Mouse (Mus musculus) ES-E14 (cell line): Measurements from ENCODE around the gene Atp2c2. TPM values are rescaled to one million over a fixed set of nuclear protein-coding genes. Genes with fewer than 3 reads are reported as not detected.

Experiments
- DNase-seq: peaks from one replicate; pipeline ENCODE4 v3.0.0-alpha.2; 2013; ENCODE audit warnings: low read depth, low spot score
- H3K27ac ChIP-seq: 2 replicates; pipeline ENCODE4 v1.5.1; 2012; ENCODE audit warnings: low read depth, mild to moderate bottlenecking, low read length, moderate library complexity, mixed read lengths; ENCODE audit not compliant: poor library complexity, insufficient read depth, severe bottlenecking
- H3K36me3 ChIP-seq: 2 replicates; pipeline ENCODE4 v1.6.1; 2012; ENCODE audit warnings: mild to moderate bottlenecking, low read length, moderate library complexity, mixed read lengths; ENCODE audit not compliant: control insufficient read depth, poor library complexity, insufficient read depth, severe bottlenecking
- H3K4me1 ChIP-seq, 2 experiments: fragments of 150-350 bp in 1 of 2; sonication (generic) in 1 of 2; 2 replicates each; pipeline ENCODE4 v1.6.1; 2012; ENCODE audit warnings: low read length in 2 of 2, mild to moderate bottlenecking in 1 of 2, mixed read lengths in 1 of 2; ENCODE audit not compliant: control insufficient read depth in 2 of 2, insufficient read depth in 2 of 2, poor library complexity in 1 of 2
- H3K4me3 ChIP-seq, 2 experiments: fragments of 150-350 bp in 1 of 2; sonication (generic) in 1 of 2; 2 replicates each; pipeline ENCODE4 v1.5.1; 2012; ENCODE audit warnings: low read length in 2 of 2, low read depth in 1 of 2, mild to moderate bottlenecking in 1 of 2, mixed read lengths in 1 of 2; ENCODE audit not compliant: insufficient read depth in 1 of 2, poor library complexity in 1 of 2, severe bottlenecking in 1 of 2
- H3K9ac ChIP-seq: 2 replicates; pipeline ENCODE4 v1.6.1; 2012; ENCODE audit warnings: low read depth, mild to moderate bottlenecking, low read length, mixed read lengths; ENCODE audit not compliant: poor library complexity, insufficient read depth, severe bottlenecking
- H3K9me3 ChIP-seq: fragments of 150-350 bp; sonication (generic); 2 replicates; pipeline ENCODE4 v1.6.1; 2012; ENCODE audit warnings: low read depth, mild to moderate bottlenecking, low read length; ENCODE audit not compliant: control insufficient read depth, insufficient read depth
- CHD2 ChIP-seq: IDR thresholded peaks from 2 replicates; pipeline ENCODE4 v1.6.1; 2014; ENCODE audit warnings: mild to moderate bottlenecking, low read depth, low read length, inconsistent platforms
- HCFC1 ChIP-seq: IDR thresholded peaks from 2 replicates; pipeline ENCODE4 v1.6.1; 2012; ENCODE audit warnings: low read length, inconsistent platforms, borderline replicate concordance; ENCODE audit not compliant: insufficient read depth
- MAFK ChIP-seq: IDR thresholded peaks from 2 replicates; pipeline ENCODE4 v1.6.1; 2014; ENCODE audit warnings: mild to moderate bottlenecking, low read depth, low read length, inconsistent platforms; ENCODE audit not compliant: insufficient read depth
- ZC3H11A ChIP-seq: IDR thresholded peaks from 2 replicates; pipeline ENCODE4 v1.6.1; 2012; ENCODE audit warnings: low read depth, mild to moderate bottlenecking, inconsistent platforms, low read length, borderline replicate concordance
- ZNF384 ChIP-seq: IDR thresholded peaks from 2 replicates; pipeline ENCODE4 v1.6.1; 2012; ENCODE audit warnings: low read depth, low read length, inconsistent platforms
- in situ Hi-C, 2 experiments: fragments of 600-800 bp; cut with MboI; formaldehyde crosslinking; loops; one replicate each; pipeline ENCODE4 v1.15.1; 2025; ENCODE audit warnings: low sequenced_read_pairs in 2 of 2, inconsistent platforms in 1 of 2; ENCODE audit not compliant: unreplicated experiment in 2 of 2
- total RNA-seq: library from RNA; depleted of rRNA; stranded (reverse); fragments of 300-350 nt; gene quantifications from 2 replicates; pipeline ENCODE4 v1.2.3, GENCODE M21; 2012

Atp2c2 gene
- total RNA-seq, 1 experiment, result 0.80 TPM

- H3K27ac ChIP-seq, result no peak overlapping the region
- DNase-seq, result no peak
- TF ChIP-seq HCFC1 (no peak), CHD2 (no peak)
Measured at GRCm38 (mm10) chr8:119713421-119713820, 13.6 kb downstream of the Atp2c2 start.

DNA sequence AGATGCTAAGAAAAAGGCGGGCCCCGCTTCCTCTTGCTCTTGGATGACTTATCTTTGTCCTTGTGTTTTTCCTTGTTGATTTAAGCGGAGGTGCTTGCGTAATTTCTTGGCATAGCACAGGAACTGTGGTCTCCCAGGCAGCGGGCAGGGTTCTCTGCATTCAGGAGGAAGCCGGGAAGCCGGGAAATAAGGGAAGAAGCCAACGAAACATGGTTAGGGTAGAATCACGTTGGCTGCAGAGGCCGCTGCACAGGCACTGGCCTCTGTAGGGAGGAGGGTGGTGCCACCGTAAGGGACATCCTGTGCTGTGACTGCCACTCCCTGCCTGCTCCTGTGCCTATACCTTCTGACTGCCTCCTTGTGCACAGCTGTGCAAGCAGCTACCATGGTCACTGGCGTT is 15.4 kb downstream of the Atp2c2 start:
- DNase-seq, result no peak
- Histone ChIP-seq H3K27ac (no peak overlapping the region), H3K9ac (no peak overlapping the region), H3K9me3 (no peaks in the 10 kb centered on the region), H3K4me3 (no peak overlapping the region), H3K4me1 (peaks cover 0 to 5% of the 10 kb centered on the region in 2 experiments; a peak in 1 of 4 replicates), H3K36me3 (no peaks in the 10 kb centered on the region)
- TF ChIP-seq ZC3H11A (no peak), HCFC1 (no peak), CHD2 (no peak), MAFK (no peak), ZNF384 (no peak)
- in situ Hi-C loops, result no loop called here

More at GRCm38 (mm10) chr8:119713421-119713820, 13.6 kb downstream of the Atp2c2 start:
- Histone ChIP-seq H3K4me1 (peaks cover 0 to 11% of the 10 kb centered on the region in 2 experiments; a peak in 1 of 4 replicates), H3K4me3 (no peak overlapping the region), H3K9ac (no peak overlapping the region), H3K9me3 (no peaks in the 10 kb centered on the region), H3K36me3 (no peaks in the 10 kb centered on the region)
- in situ Hi-C loops, result no loop called here

GRCm38 (mm10) chr8:119716730-119717299 is 17.0 kb downstream of the Atp2c2 start:
- Histone ChIP-seq H3K4me3 (no peak overlapping the region), H3K9me3 (no peaks in the 10 kb centered on the region), H3K27ac (no peak overlapping the region), H3K36me3 (no peaks in the 10 kb centered on the region), H3K4me1 (peaks cover 0 to 5% of the 10 kb centered on the region in 2 experiments; a peak in 1 of 4 replicates), H3K9ac (no peak overlapping the region)
- no peak for TF ChIP-seq ZC3H11A
- TF ChIP-seq ZNF384, result no peak
- no peak for TF ChIP-seq HCFC1
- TF ChIP-seq MAFK, result no peak
- DNase-seq, result no peak
- in situ Hi-C loops, result no loop called here

GRCm38 (mm10) chr8:119717765-119718164 is 18.0 kb downstream of the Atp2c2 start:
- peak; percentile 41 for DNase-seq
- no peaks in the 10 kb centered on the region for H3K9me3 ChIP-seq
- H3K27ac ChIP-seq, result no peak overlapping the region
- H3K36me3 ChIP-seq, result no peaks in the 10 kb centered on the region
- TF ChIP-seq HCFC1, result no peak
- no peak for TF ChIP-seq MAFK
- no peak for TF ChIP-seq ZNF384
- no peak for TF ChIP-seq ZC3H11A
- no peak for TF ChIP-seq CHD2
- no peak overlapping the region for H3K4me3 ChIP-seq
- peaks cover 0 to 5% of the 10 kb centered on the region in 2 experiments; a peak in 1 of 4 replicates for H3K4me1 ChIP-seq
- no peak overlapping the region for H3K9ac ChIP-seq
- in situ Hi-C loops, result no loop called here

DNA sequence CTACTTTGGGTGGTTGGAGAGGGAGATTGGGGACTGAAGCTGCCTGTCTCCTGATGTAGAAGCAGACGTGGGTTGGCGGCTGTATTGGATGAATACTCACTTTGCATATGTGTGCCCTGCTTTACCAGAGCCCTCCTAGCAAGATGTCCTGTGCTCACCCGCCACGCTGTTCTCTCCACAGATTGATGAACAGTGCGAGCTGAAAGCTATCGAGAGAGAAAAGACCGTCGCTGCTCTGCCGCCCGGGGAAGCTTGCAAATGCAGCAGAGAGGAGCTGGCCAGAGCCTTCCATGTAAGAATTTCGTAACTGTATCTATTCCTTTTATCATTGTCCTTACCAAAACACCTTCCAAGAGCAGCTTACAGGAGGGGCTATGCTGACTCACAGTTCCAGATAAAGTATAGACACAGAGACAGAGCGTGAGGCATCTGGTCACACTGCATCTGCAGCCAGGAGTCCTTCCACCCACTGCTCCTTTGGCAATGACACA is 19.2 kb downstream of the Atp2c2 start:
- in situ Hi-C loops, result no loop called here
- Histone ChIP-seq H3K9ac (no peak overlapping the region), H3K4me1 (peaks cover 0 to 5% of the 10 kb centered on the region in 2 experiments; a peak in 1 of 4 replicates), H3K27ac (no peak overlapping the region), H3K9me3 (no peaks in the 10 kb centered on the region), H3K4me3 (no peak overlapping the region), H3K36me3 (no peaks in the 10 kb centered on the region)
- no peak for TF ChIP-seq MAFK
- no peak for TF ChIP-seq CHD2
- no peak for TF ChIP-seq ZNF384
- TF ChIP-seq ZC3H11A, result no peak
- TF ChIP-seq HCFC1, result no peak
- no peak for DNase-seq
